8 mouse cellular contexts compared by ENCODE assay signal in genomic region chr10:80156002-80156751, GRCm38 (mm10). TPM values are rescaled to one million over a fixed set of nuclear protein-coding genes. Genes with fewer than 3 reads are reported as not detected.
A peak's percentile ranks its signal among the peaks of the same experiment; 100 is the strongest.
DNase-seq lines count a peak whose midpoint lies in the region; ATAC-seq and TF ChIP-seq lines count a peak whose summit lies in the region.

No protein-coding gene starts in this region.

- no peak for ATAC-seq in lung, embryonic 16.5 days (ENCODE audit: low read depth)
- no peak for ATAC-seq in intestine, postnatal 0 days

- H3K4me1 ChIP-seq in lung, embryonic 16.5 days (replicated peaks; ENCODE audit: control insufficient read depth, insufficient read depth, low read length) = peaks cover 91% of the 10 kb centered on the region
- peaks cover 25% of the 10 kb centered on the region for H3K4me1 ChIP-seq in embryonic fibroblast, embryonic 13.5 days (ENCODE audit: control insufficient read depth, insufficient read depth, low read length)
- H3K4me1 ChIP-seq in intestine, postnatal 0 days (replicated peaks; ENCODE audit: control insufficient read depth, insufficient read depth, low read length) = peaks cover 46% of the 10 kb centered on the region
- H3K4me1 ChIP-seq in olfactory bulb, adult 2 months (ENCODE audit: control insufficient read depth, insufficient read depth, low read length) = peaks cover 80% of the 10 kb centered on the region

- no peaks in the 10 kb centered on the region for H3K9me3 ChIP-seq in lung, embryonic 16.5 days (ENCODE audit: control insufficient read depth, low read length)
- H3K9me3 ChIP-seq in intestine, postnatal 0 days (ENCODE audit: control insufficient read depth) = no peaks in the 10 kb centered on the region

- DNase-seq in lung, postnatal 4 days = no peak
- DNase-seq in urinary bladder, postnatal 10 days (ENCODE audit: low spot score) = no peak
- no peak for DNase-seq in adrenal gland, postnatal 36 days
- no peak for DNase-seq in retina, embryonic 14.5 days (ENCODE audit: low spot score)

- peaks cover 48% of the 10 kb centered on the region for H3K36me3 ChIP-seq in lung, embryonic 16.5 days (ENCODE audit: control insufficient read depth, insufficient read depth, low read length)
- H3K36me3 ChIP-seq in intestine, postnatal 0 days (ENCODE audit: control insufficient read depth, insufficient read depth) = peaks cover 58% of the 10 kb centered on the region

- peak overlapping the region; percentile 22; the same call in 1 of the 2 replicates for H3K9ac ChIP-seq in lung, embryonic 16.5 days (ENCODE audit: low read length)
- H3K9ac ChIP-seq in intestine, postnatal 0 days (ENCODE audit: low read depth, low read length) = no peak overlapping the region

- H3K4me3 ChIP-seq in lung, embryonic 16.5 days (ENCODE audit: low read length) = no peak overlapping the region
- no peak overlapping the region for H3K4me3 ChIP-seq in embryonic fibroblast, embryonic 13.5 days (ENCODE audit: insufficient read depth, low read length)
- H3K4me3 ChIP-seq in intestine, postnatal 0 days (ENCODE audit: low read depth, low read length) = no peak overlapping the region
- H3K4me3 ChIP-seq in olfactory bulb, adult 2 months (ENCODE audit: insufficient read depth, low read depth, low read length) = no peak overlapping the region

- WGBS in lung, embryonic 16.5 days = 72% methylated on average over 29 of the region's 29 CpGs
- WGBS in intestine, postnatal 0 days = 76% methylated on average over 29 of the region's 29 CpGs
- 73% methylated on average over 29 of the region's 29 CpGs for WGBS in olfactory bulb, adult 2 months

- H3K27ac ChIP-seq in lung, embryonic 16.5 days (ENCODE audit: low read length) = peak overlapping the region; percentile 73
- peak overlapping the region; percentile 34 for H3K27ac ChIP-seq in embryonic fibroblast, embryonic 13.5 days (ENCODE audit: insufficient read depth, low read length)
- peak overlapping the region; percentile 92 for H3K27ac ChIP-seq in intestine, postnatal 0 days (ENCODE audit: low read depth, low read length)
- H3K27ac ChIP-seq in olfactory bulb, adult 2 months (ENCODE audit: insufficient read depth, low read depth, low read length) = peak overlapping the region; percentile 38; the same call in 1 of the 2 replicates

- no peak for TF ChIP-seq POLR2A in embryonic fibroblast, embryonic 13.5 days (IDR thresholded peaks at IDR 0.05; ENCODE audit: low read depth, low read length)
- TF ChIP-seq POLR2A in olfactory bulb, adult 2 months (IDR thresholded peaks at IDR 0.05; ENCODE audit: insufficient read depth, low read depth, low read length) = no peak

- H3K4me2 ChIP-seq in lung, embryonic 16.5 days (ENCODE audit: low read depth, low read length) = no peak overlapping the region
- H3K4me2 ChIP-seq in intestine, postnatal 0 days (replicated peaks; ENCODE audit: low read depth) = no peak overlapping the region

- no peak for TF ChIP-seq CTCF in embryonic fibroblast, embryonic 13.5 days (IDR thresholded peaks at IDR 0.05; ENCODE audit: borderline replicate concordance, insufficient read depth, low read length)
- no peak for TF ChIP-seq CTCF in intestine, postnatal 0 days (IDR thresholded peaks at IDR 0.05; ENCODE audit: low read depth)
- no peak for TF ChIP-seq CTCF in olfactory bulb, adult 2 months (IDR thresholded peaks at IDR 0.05; ENCODE audit: insufficient read depth, low read depth, low read length)

- no peaks in the 10 kb centered on the region for H3K27me3 ChIP-seq in lung, embryonic 16.5 days (ENCODE audit: control insufficient read depth, insufficient read depth, low read depth, low read length)
- no peaks in the 10 kb centered on the region for H3K27me3 ChIP-seq in intestine, postnatal 0 days (replicated peaks; ENCODE audit: control insufficient read depth, insufficient read depth, low read length)

RNA-seq across cellular contexts. Expression of gene Midn, which starts 8.1 kb away (rescaled TPM):
- 11.8 and 12.9 TPM in 2 replicates for polyA plus RNA-seq in lung, embryonic 16.5 days (2015; fragmentation: Nextera tagmentation; extraction: Ambion mirVana)
- 101 TPM in 2 replicates for polyA plus RNA-seq in embryonic fibroblast, embryonic 13.5 days (2011; ENCODE audit: insufficient read length, low read depth, missing spikeins)
- polyA plus RNA-seq in intestine, postnatal 0 days (2015; fragmentation: Nextera tagmentation; extraction: Ambion mirVana) = 18.1 and 19.5 TPM in 2 replicates
- polyA plus RNA-seq in olfactory bulb, adult 2 months (2012; ENCODE audit: insufficient read depth, insufficient read length, low replicate concordance, missing spikeins) = 128 TPM in 1 of 2 replicates, not detected in the other
- total RNA-seq in adrenal gland, postnatal 36 days (2021) = 100 to 1,000 TPM; 104 to 188 TPM

RNA-seq across cellular contexts. Expression of gene Cirbp, which starts 9.6 kb away (rescaled TPM):
- polyA plus RNA-seq in lung, embryonic 16.5 days (2015; fragmentation: Nextera tagmentation; extraction: Ambion mirVana) = 73.4 and 83.4 TPM in 2 replicates
- 29.2 and 50.2 TPM in 2 replicates for polyA plus RNA-seq in embryonic fibroblast, embryonic 13.5 days (2011; ENCODE audit: insufficient read length, low read depth, missing spikeins)
- 222 and 228 TPM in 2 replicates for polyA plus RNA-seq in intestine, postnatal 0 days (2015; fragmentation: Nextera tagmentation; extraction: Ambion mirVana)
- not detected in 2 replicates for polyA plus RNA-seq in olfactory bulb, adult 2 months (2012; ENCODE audit: insufficient read depth, insufficient read length, low replicate concordance, missing spikeins)
- 100 to 1,000 TPM in 1 of 2 experiments, 10 to 100 TPM in 1; 35.0 to 104 TPM for total RNA-seq in adrenal gland, postnatal 36 days (2021)

RNA-seq across cellular contexts. Expression of gene Cbarp, which starts 15.5 kb away (rescaled TPM):
- polyA plus RNA-seq in lung, embryonic 16.5 days (2015; fragmentation: Nextera tagmentation; extraction: Ambion mirVana) = 3.9 and 5.6 TPM in 2 replicates
- 24.1 and 28.4 TPM in 2 replicates for polyA plus RNA-seq in embryonic fibroblast, embryonic 13.5 days (2011; ENCODE audit: insufficient read length, low read depth, missing spikeins)
- 2.1 and 2.7 TPM in 2 replicates for polyA plus RNA-seq in intestine, postnatal 0 days (2015; fragmentation: Nextera tagmentation; extraction: Ambion mirVana)
- polyA plus RNA-seq in olfactory bulb, adult 2 months (2012; ENCODE audit: insufficient read depth, insufficient read length, low replicate concordance, missing spikeins) = not detected in 2 replicates
- total RNA-seq in adrenal gland, postnatal 36 days (2021) = 100 to 1,000 TPM in 1 of 2 experiments, 10 to 100 TPM in 1; 57.5 to 205 TPM

RNA-seq across cellular contexts. Expression of gene 1600002K03Rik, which starts 16.6 kb away (rescaled TPM):
- 12.2 and 13.6 TPM in 2 replicates for polyA plus RNA-seq in lung, embryonic 16.5 days (2015; fragmentation: Nextera tagmentation; extraction: Ambion mirVana)
- 8.4 and 12.2 TPM in 2 replicates for polyA plus RNA-seq in embryonic fibroblast, embryonic 13.5 days (2011; ENCODE audit: insufficient read length, low read depth, missing spikeins)
- polyA plus RNA-seq in intestine, postnatal 0 days (2015; fragmentation: Nextera tagmentation; extraction: Ambion mirVana) = 12.7 and 13.9 TPM in 2 replicates
- not detected in 2 replicates for polyA plus RNA-seq in olfactory bulb, adult 2 months (2012; ENCODE audit: insufficient read depth, insufficient read length, low replicate concordance, missing spikeins)
- 10 to 100 TPM; 16.8 to 19.1 TPM for total RNA-seq in adrenal gland, postnatal 36 days (2021)

RNA-seq across cellular contexts. Expression of gene Atp5d, which starts 17.7 kb away (rescaled TPM):
- 534 and 552 TPM in 2 replicates for polyA plus RNA-seq in lung, embryonic 16.5 days (2015; fragmentation: Nextera tagmentation; extraction: Ambion mirVana)
- 202 and 250 TPM in 2 replicates for polyA plus RNA-seq in embryonic fibroblast, embryonic 13.5 days (2011; ENCODE audit: insufficient read length, low read depth, missing spikeins)
- 1,009 and 1,013 TPM in 2 replicates for polyA plus RNA-seq in intestine, postnatal 0 days (2015; fragmentation: Nextera tagmentation; extraction: Ambion mirVana)
- polyA plus RNA-seq in olfactory bulb, adult 2 months (2012; ENCODE audit: insufficient read depth, insufficient read length, low replicate concordance, missing spikeins) = not detected in 2 replicates
- 100 to 1,000 TPM; 561 to 735 TPM for total RNA-seq in adrenal gland, postnatal 36 days (2021)

Comparison
In these comparisons a context has a peak if more than half of its experiments do, and no peak if none do; other contexts are left out.
1. H3K27ac ChIP-seq: peak in every context shown above with its lines; median percentile 92 in intestine, postnatal 0 days; 73 in lung, embryonic 16.5 days; 38 in olfactory bulb, adult 2 months; 34 in embryonic fibroblast, embryonic 13.5 days.